Mouse (Mus musculus) CH12.LX (cell line): ENCODE measurements around the gene Gm815. TPM values are rescaled to one million over a fixed set of nuclear protein-coding genes. Genes with fewer than 3 reads are reported as not detected.

ENCODE experiments used
- DNase-seq: peaks from one replicate; pipeline ENCODE4 v3.0.0-alpha.2; 2013; ENCODE audit errors: extremely low read depth
- H3K27ac ChIP-seq: 2 replicates; pipeline ENCODE4 v1.5.1; 2012; ENCODE audit warnings: low read depth, mild to moderate bottlenecking, control low read depth, moderate library complexity; ENCODE audit not compliant: insufficient read depth
- H3K27me3 ChIP-seq: replicated peaks from 2 replicates; pipeline ENCODE3; 2012; ENCODE audit warnings: inconsistent platforms
- H3K36me3 ChIP-seq, 2 experiments: replicated peaks in 1 of 2; 2 replicates each; pipeline versions ENCODE3 to v1.6.1; 2012; ENCODE audit warnings: inconsistent platforms in 1 of 2, low read length in 1 of 2, mild to moderate bottlenecking in 1 of 2, mixed read lengths in 1 of 2, moderate library complexity in 1 of 2; ENCODE audit not compliant: control insufficient read depth in 1 of 2, insufficient read depth in 1 of 2
- H3K4me1 ChIP-seq, 2 experiments: 2 replicates each; pipeline ENCODE4 v1.6.1; 2012; ENCODE audit warnings: inconsistent platforms in 1 of 2, moderate library complexity in 1 of 2; ENCODE audit not compliant: insufficient read depth in 2 of 2, control insufficient read depth in 1 of 2
- H3K4me2 ChIP-seq: 2 replicates; pipeline ENCODE4 v1.6.1; 2012; ENCODE audit warnings: low read depth, mild to moderate bottlenecking, control low read depth; ENCODE audit not compliant: poor library complexity, insufficient read depth, severe bottlenecking
- H3K4me3 ChIP-seq, 3 experiments: fragments of 150-350 bp in 1 of 3; sonication (generic) in 1 of 3; replicated peaks in 1 of 3; 2 replicates each; pipeline versions ENCODE3 to v1.5.1; 2011 to 2012; ENCODE audit warnings: low read depth in 2 of 3, low read length in 2 of 3, mild to moderate bottlenecking in 2 of 3, moderate library complexity in 2 of 3, control low read depth in 1 of 3, improper control_type of control experiment in 1 of 3, inconsistent platforms in 1 of 3, mixed read lengths in 1 of 3; ENCODE audit not compliant: poor library complexity in 1 of 3
- H3K79me2 ChIP-seq: replicated peaks from 2 replicates; pipeline ENCODE4 v1.6.1; 2012; ENCODE audit warnings: mild to moderate bottlenecking, moderate library complexity; ENCODE audit not compliant: control insufficient read depth, poor library complexity, insufficient read depth, severe bottlenecking; ENCODE audit errors: extremely low read depth
- H3K9ac ChIP-seq: 2 replicates; pipeline ENCODE4 v1.6.1; 2012; ENCODE audit warnings: low read depth, mild to moderate bottlenecking, control low read depth, moderate library complexity; ENCODE audit not compliant: insufficient read depth
- H3K9me3 ChIP-seq: replicated peaks from 2 replicates; pipeline ENCODE3; 2012; ENCODE audit warnings: low read length, inconsistent platforms, mixed read lengths
- BHLHE40 ChIP-seq: IDR thresholded peaks from 2 replicates; pipeline ENCODE4 v1.6.1; 2011; ENCODE audit warnings: mild to moderate bottlenecking, low read depth, low read length, improper control_type of control experiment
- E2F4 ChIP-seq: IDR thresholded peaks from 2 replicates; pipeline ENCODE4 v1.6.1; 2011; ENCODE audit warnings: low read depth, low read length, improper control_type of control experiment; ENCODE audit not compliant: insufficient replicate concordance
- ELF1 ChIP-seq: IDR thresholded peaks from 2 replicates; pipeline ENCODE4 v1.6.1; 2014; ENCODE audit warnings: low read depth, mild to moderate bottlenecking, inconsistent platforms, low read length, improper control_type of control experiment
- ETS1 ChIP-seq: conservative IDR thresholded peaks from 2 replicates; pipeline ENCODE4 v1.6.1; 2012; ENCODE audit warnings: low read depth, mild to moderate bottlenecking, inconsistent platforms, low read length, improper control_type of control experiment, moderate library complexity
- GABPA ChIP-seq: IDR thresholded peaks from 2 replicates; pipeline ENCODE4 v1.6.1; 2012; ENCODE audit warnings: low read depth, low read length, improper control_type of control experiment, inconsistent platforms; ENCODE audit not compliant: insufficient replicate concordance
- HCFC1 ChIP-seq: IDR thresholded peaks from 2 replicates; pipeline ENCODE4 v1.6.1; 2012; ENCODE audit warnings: low read depth, mild to moderate bottlenecking, inconsistent platforms, low read length, improper control_type of control experiment
- IRF4 ChIP-seq: IDR thresholded peaks from 2 replicates; pipeline ENCODE4 v1.6.1; 2014; ENCODE audit warnings: low read depth, mild to moderate bottlenecking, inconsistent platforms, low read length, improper control_type of control experiment
- JUN ChIP-seq: IDR thresholded peaks from 2 replicates; pipeline ENCODE4 v1.6.1; 2011; ENCODE audit warnings: low read depth, mild to moderate bottlenecking, low read length, improper control_type of control experiment, moderate library complexity; ENCODE audit not compliant: insufficient read depth
- KAT2A ChIP-seq: IDR thresholded peaks from 2 replicates; pipeline ENCODE4 v1.6.1; 2012; ENCODE audit warnings: low read length, improper control_type of control experiment, inconsistent platforms; ENCODE audit not compliant: insufficient replicate concordance
- MAX ChIP-seq: IDR thresholded peaks from 2 replicates; pipeline ENCODE4 v1.6.1; 2011; ENCODE audit warnings: low read length, improper control_type of control experiment
- MAZ ChIP-seq: IDR thresholded peaks from 2 replicates; pipeline ENCODE4 v1.6.1; 2012; ENCODE audit warnings: low read depth, mild to moderate bottlenecking, inconsistent platforms, low read length, improper control_type of control experiment, moderate library complexity
- MEF2A ChIP-seq: IDR thresholded peaks from 2 replicates; pipeline ENCODE4 v1.6.1; 2014; ENCODE audit warnings: low read depth, mild to moderate bottlenecking, inconsistent platforms, low read length, improper control_type of control experiment, borderline replicate concordance
- MXI1 ChIP-seq: IDR thresholded peaks from 2 replicates; pipeline ENCODE4 v1.6.1; 2011; ENCODE audit warnings: mild to moderate bottlenecking, low read depth, low read length, improper control_type of control experiment
- MYC ChIP-seq: IDR thresholded peaks from 2 replicates; pipeline ENCODE4 v1.6.1; 2011; ENCODE audit warnings: low read depth, mild to moderate bottlenecking, improper control_type of control experiment, low read length
- NELFE ChIP-seq: IDR thresholded peaks from 2 replicates; pipeline ENCODE4 v1.6.1; 2011; ENCODE audit warnings: low read depth, low read length, improper control_type of control experiment
- NRF1 ChIP-seq: IDR thresholded peaks from 2 replicates; pipeline ENCODE4 v1.6.1; 2014; ENCODE audit warnings: low read depth, mild to moderate bottlenecking, inconsistent platforms, low read length, improper control_type of control experiment, moderate library complexity
- PAX5 ChIP-seq: IDR thresholded peaks from 2 replicates; pipeline ENCODE4 v1.6.1; 2012; ENCODE audit warnings: low read length, inconsistent platforms, mixed read lengths
- POLR2A ChIP-seq: IDR thresholded peaks from 2 replicates; pipeline ENCODE4 v1.6.1; 2011; ENCODE audit warnings: low read depth, mild to moderate bottlenecking, improper control_type of control experiment, low read length
- RAD21 ChIP-seq: IDR thresholded peaks from 2 replicates; pipeline ENCODE4 v1.6.1; 2011; ENCODE audit warnings: low read depth, mild to moderate bottlenecking, low read length, improper control_type of control experiment, moderate library complexity
- SIN3A ChIP-seq: IDR thresholded peaks from 2 replicates; pipeline ENCODE4 v1.6.1; 2012; ENCODE audit warnings: low read length, improper control_type of control experiment, inconsistent platforms
- SMC3 ChIP-seq: IDR thresholded peaks from 2 replicates; pipeline ENCODE4 v1.6.1; 2011; ENCODE audit warnings: low read depth, low read length, improper control_type of control experiment
- TBP ChIP-seq: conservative IDR thresholded peaks from 2 replicates; pipeline ENCODE4 v1.6.1; 2011; ENCODE audit warnings: low read depth, low read length, improper control_type of control experiment
- TCF12 ChIP-seq: IDR thresholded peaks from 2 replicates; pipeline ENCODE4 v1.6.1; 2014; ENCODE audit warnings: low read depth, mild to moderate bottlenecking, inconsistent platforms, low read length, improper control_type of control experiment
- UBTF ChIP-seq: IDR thresholded peaks from 2 replicates; pipeline ENCODE4 v1.6.1; 2012; ENCODE audit warnings: low read depth, mild to moderate bottlenecking, inconsistent platforms, low read length, improper control_type of control experiment, moderate library complexity
- ZC3H11A ChIP-seq: IDR thresholded peaks from 2 replicates; pipeline ENCODE4 v1.6.1; 2012; ENCODE audit warnings: low read depth, mild to moderate bottlenecking, inconsistent platforms, low read length, improper control_type of control experiment
- ZKSCAN1 ChIP-seq: IDR thresholded peaks from 2 replicates; pipeline ENCODE4 v1.6.1; 2012; ENCODE audit warnings: low read depth, inconsistent platforms, low read length, improper control_type of control experiment, borderline replicate concordance
- ZMIZ1 ChIP-seq: IDR thresholded peaks from 2 replicates; pipeline ENCODE4 v1.6.1; 2012; ENCODE audit warnings: low read depth, mild to moderate bottlenecking, inconsistent platforms, low read length, improper control_type of control experiment
- ZNF384 ChIP-seq: IDR thresholded peaks from 2 replicates; pipeline ENCODE4 v1.6.1; 2012; ENCODE audit warnings: low read depth, low read length, improper control_type of control experiment, inconsistent platforms
- dilution Hi-C: fragments of 300-500 bp; cut with MboI; formaldehyde crosslinking; loops from 2 replicates; pipeline ENCODE4 v1.14.3; 2020; ENCODE audit warnings: low sequenced_read_pairs; ENCODE audit not compliant: extremely low pct_unique_long_range_greater_than_20kb, extremely low pct_ligation_motif_present
- in situ Hi-C: fragments of 300-500 bp; cut with MboI; formaldehyde crosslinking; loops from 3 replicates; pipeline ENCODE4 v1.14.3; 2019; ENCODE audit warnings: low sequenced_read_pairs, low pct_ligation_motif_present, low pct_unique_long_range_greater_than_20kb, mixed read lengths
- polyA plus RNA-seq: library from polyadenylated mRNA; unstranded; fragments of >175 nt; gene quantifications from 2 replicates; pipeline ENCODE4 v1.2.1, GENCODE M21; 2012; ENCODE audit warnings: low read depth; ENCODE audit not compliant: insufficient read length
- total RNA-seq, 2 experiments: library from RNA; depleted of rRNA; stranded (reverse); fragments of 300-350 nt in 1 of 2; fragments of >200 nt in 1 of 2; gene quantifications; 2 replicates each; pipeline ENCODE4 v1.2.3; 2012 to 2014

Gm815 gene
- total and polyA plus RNA-seq, 3 experiments: not detected

DNA sequence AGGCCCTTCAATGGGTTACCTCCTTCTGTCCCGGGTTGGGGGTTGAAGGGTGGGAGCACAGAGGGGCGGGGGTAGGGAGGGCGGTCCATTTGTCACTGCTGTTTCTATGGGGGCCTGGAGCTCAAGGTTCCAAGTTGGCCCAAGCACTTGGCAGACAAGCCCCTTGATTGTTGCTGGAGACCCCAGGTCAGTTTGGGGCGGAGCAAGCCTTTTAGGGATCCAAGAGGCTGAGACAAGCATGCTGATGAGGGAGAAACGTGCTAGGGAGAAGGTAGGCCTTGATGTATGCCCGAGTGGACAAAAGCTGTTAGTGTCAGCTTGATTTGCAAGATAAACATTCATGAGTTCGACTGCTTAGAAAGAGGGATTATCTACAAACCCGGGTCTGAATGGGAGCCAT lies 40.9 kb upstream of the Gm815 start:
- H3K79me2 ChIP-seq: no peaks in the 10 kb centered on the region
- dilution Hi-C loops: no loop called here
- H3K4me1 ChIP-seq: peaks cover 0 to 11% of the 10 kb centered on the region in 2 experiments; a peak in 2 of 4 replicates
- DNase-seq: no peak
- no peak overlapping the region for H3K27ac ChIP-seq
- H3K27me3 ChIP-seq: no peaks in the 10 kb centered on the region
- H3K4me2 ChIP-seq: peak overlapping the region; percentile 70
- H3K9me3 ChIP-seq: peaks cover 2% of the 10 kb centered on the region
- no peak for TF ChIP-seq JUN
- no peak for TF ChIP-seq SMC3
- TF ChIP-seq E2F4: no peak
- no peak for TF ChIP-seq MAZ
- TF ChIP-seq ZMIZ1: no peak
- no peak for TF ChIP-seq IRF4
- TF ChIP-seq TBP: no peak
- TF ChIP-seq SIN3A: no peak
- no peak for TF ChIP-seq GABPA
- no peak for TF ChIP-seq KAT2A
- TF ChIP-seq MYC: no peak
- no peak for TF ChIP-seq MEF2A
- no peak for TF ChIP-seq UBTF
- no peak for TF ChIP-seq ZKSCAN1
- no peak for TF ChIP-seq BHLHE40
- no peak for TF ChIP-seq MAX
- no peak for TF ChIP-seq RAD21
- TF ChIP-seq MXI1: no peak
- TF ChIP-seq NRF1: no peak
- H3K9ac ChIP-seq: no peak overlapping the region
- in situ Hi-C loops: no loop called here
- no peaks in the 10 kb centered on the region for H3K36me3 ChIP-seq
- peak overlapping the region in 1 of 3 experiments; percentile 65 for H3K4me3 ChIP-seq

DNA sequence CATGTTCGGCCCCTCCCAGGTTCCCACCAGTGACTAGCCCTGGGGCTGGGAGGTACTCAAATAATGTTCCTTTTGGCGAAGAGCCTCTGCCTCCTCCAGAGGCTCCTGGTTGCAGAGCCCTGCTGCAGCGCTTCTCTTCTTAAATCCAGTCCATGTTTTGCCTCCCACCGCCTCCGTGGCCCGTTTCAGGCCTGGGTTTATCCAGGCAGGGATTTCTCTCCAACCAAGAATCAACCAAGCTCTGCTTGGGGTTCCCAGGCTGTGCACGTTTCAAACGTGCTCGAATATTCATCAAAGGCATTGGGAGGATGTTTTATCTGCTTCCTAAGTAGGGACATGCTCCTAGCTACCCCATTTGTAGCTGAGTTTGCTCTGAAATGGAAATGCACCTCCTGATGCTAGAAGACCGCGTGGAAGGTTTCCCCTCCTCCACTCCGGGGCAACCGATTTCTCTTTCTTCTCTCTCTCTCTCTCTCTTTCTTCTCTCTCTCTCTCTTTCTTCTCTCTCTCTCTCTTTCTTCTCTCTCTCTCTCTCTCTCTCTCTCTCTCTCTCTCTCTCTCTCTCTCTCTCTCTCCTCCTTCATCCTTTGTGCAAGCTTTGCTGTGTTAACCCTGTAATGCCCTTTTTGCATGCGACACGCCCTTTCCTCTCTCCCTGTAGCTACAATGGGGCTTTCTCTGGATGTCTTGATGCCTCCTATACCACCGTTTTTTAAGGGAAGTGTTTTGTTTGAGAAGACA lies 40.2 kb upstream of the Gm815 start:
- Histone ChIP-seq H3K4me2 (peak overlapping the region; percentile 70), H3K9me3 (peaks cover 2% of the 10 kb centered on the region), H3K27ac (no peak overlapping the region), H3K9ac (peak overlapping the region; percentile 49), H3K79me2 (no peaks in the 10 kb centered on the region), H3K4me3 (peak overlapping the region; percentile 65 to 91 (median 80)), H3K27me3 (no peaks in the 10 kb centered on the region), H3K36me3 (no peaks in the 10 kb centered on the region), H3K4me1 (peaks cover 0 to 17% of the 10 kb centered on the region in 2 experiments; a peak in 2 of 4 replicates)
- in situ Hi-C loops: no loop called here
- peak; percentile 88 for DNase-seq
- dilution Hi-C loops: no loop called here
- TF ChIP-seq ELF1 (peak; percentile 53), PAX5 (no peak), HCFC1 (peak; percentile 70), ZC3H11A (no peak), ETS1 (peak; percentile 48), MAX (peak; percentile 60; the same call in 1 of the 2 replicates), IRF4 (peak; percentile 68), NELFE (peak; percentile 74; the same call in 1 of the 2 replicates), POLR2A (peak; percentile 69), MAZ (0 out of 2 replicates have a peak, but pooled peaks have one; percentile 50), TBP (peak; percentile 60; the same call in 1 of the 2 replicates), JUN (peak; percentile 51), E2F4 (no peak), SMC3 (peak; percentile 8; the same call in 1 of the 2 replicates), ZNF384 (0 out of 2 replicates have a peak, but pooled peaks have one; percentile 14), TCF12 (peak; percentile 77), MEF2A (peak; percentile 59; the same call in 1 of the 2 replicates), MXI1 (peak; percentile 69), BHLHE40 (peak; percentile 99), KAT2A (no peak), SIN3A (peak; percentile 95), RAD21 (no peak)
